Mouse (Mus musculus): ENCODE measurements around the gene Olfr76. TPM values are rescaled to one million over a fixed set of nuclear protein-coding genes. Genes with fewer than 3 reads are reported as not detected.
"Not testable (repeated sequence)": the region's sequence is repeated elsewhere in the genome, so short reads cannot be mapped to it uniquely, and the experiment has no call there.

Olfr76 gene
- total RNA-seq (2022): not detected

- DNase-seq (ENCODE audit: low spot score in 2 of 2): no peak
Observed at GRCm38 (mm10) chr19:12123103-12123502, at the start of gene Olfr76. Olfr76 (minus strand) TSS chr19:12123203.

GRCm38 (mm10) chr19:12170062-12170599 is 47.1 kb upstream of the Olfr76 start, which contains the start of gene Olfr1555-ps1:
Olfr1555-ps1 (minus strand) TSS chr19:12170112.
- DNase-seq (ENCODE audit: low spot score in 2 of 2): not testable (repeated sequence)

GRCm38 (mm10) chr19:12145452-12145851 is 22.4 kb upstream of the Olfr76 start:
- DNase-seq (ENCODE audit: low spot score in 2 of 2): no peak

GRCm38 (mm10) chr19:12143356-12143755 is 20.4 kb upstream of the Olfr76 start:
- DNase-seq (ENCODE audit: low spot score in 2 of 2): no peak

- DNase-seq (ENCODE audit: low spot score in 2 of 2): no peak
Observed at GRCm38 (mm10) chr19:12134289-12134688, 11.3 kb upstream of the Olfr76 start.

GRCm38 (mm10) chr19:12116464-12116863 is 6.5 kb downstream of the Olfr76 start:
- DNase-seq (ENCODE audit: low spot score in 2 of 2): no peak

- no peak for DNase-seq (ENCODE audit: low spot score in 2 of 2)
Observed at GRCm38 (mm10) chr19:12115797-12116196, 7.2 kb downstream of the Olfr76 start, which contains the start of gene Olfr1428. Olfr1428 (minus strand) TSS chr19:12115897.

- no peak for DNase-seq (ENCODE audit: low spot score in 2 of 2)
Observed at GRCm38 (mm10) chr19:12113807-12114206, 9.2 kb downstream of the Olfr76 start.

GRCm38 (mm10) chr19:12104541-12104940 is 18.5 kb downstream of the Olfr76 start:
- DNase-seq (ENCODE audit: low spot score in 2 of 2): no peak

GRCm38 (mm10) chr19:12103234-12103633 is 19.8 kb downstream of the Olfr76 start, which contains the start of gene Olfr1427:
Olfr1427 (minus strand) TSS chr19:12103334.
- DNase-seq (ENCODE audit: low spot score in 2 of 2): no peak

- DNase-seq (ENCODE audit: low spot score in 2 of 2): no peak
Observed at GRCm38 (mm10) chr19:12091913-12092312, 31.1 kb downstream of the Olfr76 start, which contains the start of gene Olfr1426. Olfr1426 (minus strand) TSS chr19:12092013.

GRCm38 (mm10) chr19:12077631-12078030 is 45.4 kb downstream of the Olfr76 start, which contains the start of gene Olfr1425:
Olfr1425 (minus strand) TSS chr19:12077731.
- DNase-seq (ENCODE audit: low spot score in 2 of 2): not testable (repeated sequence)

- DNase-seq (ENCODE audit: low spot score in 2 of 2): not testable (repeated sequence)
Observed at GRCm38 (mm10) chr19:12069546-12069945, 53.5 kb downstream of the Olfr76 start.

Other genes with a start within 250 kb of the Olfr76 start
- gene Olfr1419, start 248.1 kb downstream of the Olfr76 start, total RNA-seq (2022): not detected
- not detected for gene Olfr1420, start 236.6 kb downstream of the Olfr76 start, total RNA-seq (2022)
- 10 to 100 TPM; 23.0 to 29.3 (median 24.5) TPM for gene Patl1, start 210.8 kb downstream of the Olfr76 start, total RNA-seq (2022)
- gene Osbp, start 157.3 kb downstream of the Olfr76 start, total RNA-seq (2022): 10 to 100 TPM; 56.3 to 63.9 (median 59.4) TPM
- gene Olfr1423, start 81.9 kb downstream of the Olfr76 start, total RNA-seq (2022): not detected
- gene Olfr1424, start 60.5 kb downstream of the Olfr76 start, total RNA-seq (2022): not detected
- gene Olfr1425, start 45.5 kb downstream of the Olfr76 start, total RNA-seq (2022): not detected
- not detected for gene Olfr1426, start 31.2 kb downstream of the Olfr76 start, total RNA-seq (2022)
- not detected for gene Olfr1427, start 19.9 kb downstream of the Olfr76 start, total RNA-seq (2022)
- not detected for gene Olfr1428, start 7.3 kb downstream of the Olfr76 start, total RNA-seq (2022)
- not detected for gene Olfr1555-ps1, start 46.9 kb upstream of the Olfr76 start, total RNA-seq (2022)
- not detected for gene Olfr1431, start 77.4 kb upstream of the Olfr76 start, total RNA-seq (2022)
- not detected for gene Olfr1432, start 109.4 kb upstream of the Olfr76 start, total RNA-seq (2022)
- gene Olfr262, start 118.5 kb upstream of the Olfr76 start, total RNA-seq (2022): not detected
- gene Olfr235, start 137.8 kb upstream of the Olfr76 start, total RNA-seq (2022): not detected
- gene Olfr1434, start 156.7 kb upstream of the Olfr76 start, total RNA-seq (2022): not detected
- not detected for gene Olfr1436, start 175.9 kb upstream of the Olfr76 start, total RNA-seq (2022)
- not detected for gene Olfr1437, start 201.9 kb upstream of the Olfr76 start, total RNA-seq (2022)
- gene Olfr1438-ps1, start 212.7 kb upstream of the Olfr76 start, total RNA-seq (2022): not detected